Mouse (Mus musculus) left cerebral cortex, adult 9 months (tissue): ENCODE results near the gene Sgpl1.
A peak's percentile ranks its signal among the peaks of the same experiment; 100 is the strongest.
"Not testable (repeated sequence)": the region's sequence is repeated elsewhere in the genome, so short reads cannot be mapped to it uniquely, and the experiment has no call there.

Source experiments
- DNase-seq, 2 experiments: peaks; one replicate each; pipeline ENCODE4 v3.0.0; 2022; ENCODE audit warnings: low spot score in 2 of 2

Gene Sgpl1

DNA sequence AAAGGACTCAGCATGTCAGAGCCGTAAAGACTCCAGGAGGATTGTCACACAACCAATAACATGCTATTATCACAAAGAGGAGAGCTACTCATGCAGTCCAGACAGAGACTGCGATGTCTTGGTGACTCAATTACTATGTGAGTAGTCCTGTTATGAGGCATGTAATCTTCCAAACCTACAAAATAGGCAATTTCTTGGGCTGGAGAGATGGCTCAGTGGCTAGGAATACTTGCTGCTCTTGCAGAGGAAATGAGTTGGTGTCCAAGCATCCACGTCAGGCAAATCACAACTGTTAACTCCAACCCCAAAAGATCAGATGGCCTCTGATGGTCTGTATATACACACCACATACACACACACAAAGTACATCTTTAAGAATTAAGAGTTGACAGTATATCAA lies 8.1 kb upstream of the Sgpl1 start:
- no peak for DNase-seq

DNA sequence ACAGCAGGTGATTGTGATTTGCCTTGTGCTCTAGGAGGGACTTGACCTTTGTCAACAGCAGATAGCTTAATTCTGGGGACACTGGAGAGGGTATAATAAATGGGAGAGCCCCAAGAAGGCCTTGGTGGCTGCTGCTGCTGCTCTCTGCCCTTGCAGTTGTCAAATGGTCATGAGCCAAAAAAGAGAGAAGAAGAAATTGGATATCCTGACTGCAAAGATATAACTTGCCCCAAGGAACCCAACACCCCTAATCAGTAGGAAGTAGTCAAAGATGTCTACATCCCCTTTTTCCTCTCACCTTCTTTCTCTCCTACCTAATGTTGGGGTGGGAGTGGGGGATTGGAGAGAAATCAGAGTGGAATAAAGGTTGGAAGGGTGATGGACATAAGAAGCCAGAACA lies 4.6 kb upstream of the Sgpl1 start:
- DNase-seq, result no peak

DNA sequence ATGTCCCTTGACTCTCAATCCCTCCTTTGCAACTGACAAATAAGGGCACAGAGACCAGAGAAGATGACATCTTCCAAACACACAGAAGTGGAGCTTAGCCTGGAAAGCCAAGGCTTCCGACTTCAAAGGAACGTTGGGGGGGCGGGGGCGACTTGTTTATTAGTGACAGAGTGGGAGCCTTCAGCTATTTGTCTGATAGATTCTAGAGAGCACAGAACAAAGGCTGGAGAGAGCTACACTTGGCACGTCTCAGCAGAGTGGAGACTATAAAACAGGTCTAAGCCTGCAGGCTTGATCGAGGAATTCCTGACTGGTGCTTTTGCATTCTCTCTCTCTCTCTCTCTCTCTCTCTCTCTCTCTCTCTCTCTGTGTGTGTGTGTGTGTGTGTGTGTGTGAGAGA lies 3.1 kb upstream of the Sgpl1 start:
- DNase-seq, result no peak

DNA sequence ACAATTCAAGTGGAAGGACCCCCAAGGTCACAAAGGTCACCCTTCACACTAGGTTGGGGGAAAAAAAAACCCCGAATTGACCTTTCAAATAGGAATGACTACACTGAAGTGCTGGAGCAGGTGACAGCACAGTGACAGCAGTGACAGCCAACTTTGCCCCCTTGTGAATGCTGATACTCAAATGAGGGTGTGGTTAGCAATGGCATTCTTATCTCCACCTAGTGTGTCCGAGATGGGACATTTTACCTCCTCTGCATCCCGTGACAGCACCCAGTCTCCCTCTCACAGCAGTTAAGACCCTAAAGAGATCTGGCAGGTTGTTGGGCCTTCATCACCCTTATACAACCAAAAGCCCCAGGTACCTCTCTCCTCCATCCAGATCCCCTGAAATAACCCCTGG lies 2.0 kb upstream of the Sgpl1 start:
- no peak for DNase-seq

DNA sequence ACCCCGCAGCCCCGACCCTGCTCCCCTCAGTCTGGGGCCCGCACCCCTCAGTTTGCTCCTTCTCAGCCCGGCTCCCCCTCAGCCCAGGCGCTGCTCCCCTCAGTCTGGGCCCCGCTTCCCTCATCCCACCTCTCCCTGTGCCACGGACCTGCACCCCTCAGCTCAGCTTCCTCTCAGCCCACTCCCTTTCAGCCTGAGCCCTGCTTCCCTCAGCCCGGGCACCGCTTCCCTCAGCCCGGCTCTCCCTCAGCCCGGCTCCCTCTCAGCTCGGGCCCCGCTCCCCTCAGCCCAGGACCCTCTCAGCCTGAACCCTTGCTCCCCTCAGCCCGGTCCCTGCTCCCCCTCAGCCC lies 721 bp downstream of the Sgpl1 start:
- DNase-seq, result no peak

DNA sequence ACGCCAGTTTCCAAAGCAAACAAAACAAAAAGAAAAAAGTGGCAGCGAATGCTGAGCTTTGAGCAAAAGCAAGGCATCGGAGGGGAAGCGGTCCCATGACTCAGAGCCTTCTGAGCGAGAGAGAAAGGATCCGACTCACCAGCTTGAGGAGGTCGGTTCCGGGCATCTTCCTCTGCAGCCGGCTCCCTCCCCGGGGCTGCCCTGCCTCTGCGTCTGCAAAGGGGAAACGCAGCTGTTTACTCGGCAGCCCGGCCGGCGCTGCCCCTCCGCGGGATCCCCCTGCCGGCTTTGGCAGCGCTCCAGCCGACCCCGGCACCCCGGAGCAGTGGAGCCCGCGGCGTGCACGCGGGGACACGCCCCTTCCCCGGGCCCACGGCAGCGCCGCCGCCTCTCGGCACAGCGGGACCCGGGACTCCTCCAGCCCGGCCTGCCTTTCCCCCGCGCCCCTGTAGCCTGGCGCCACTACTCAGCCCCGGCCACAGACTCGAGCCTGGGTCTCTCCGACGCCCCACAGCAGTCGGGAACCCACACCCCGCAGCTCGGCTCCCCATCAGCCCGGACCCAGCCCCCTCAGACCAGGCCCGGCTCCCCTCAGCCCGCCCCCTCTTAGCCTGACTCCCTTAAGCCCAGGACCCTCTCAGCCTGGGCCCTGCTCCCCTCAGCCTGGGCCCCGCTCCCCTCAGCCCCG lies 1.2 kb downstream of the Sgpl1 start:
- peak in 1 of 2 experiments; percentile 37 for DNase-seq

DNA sequence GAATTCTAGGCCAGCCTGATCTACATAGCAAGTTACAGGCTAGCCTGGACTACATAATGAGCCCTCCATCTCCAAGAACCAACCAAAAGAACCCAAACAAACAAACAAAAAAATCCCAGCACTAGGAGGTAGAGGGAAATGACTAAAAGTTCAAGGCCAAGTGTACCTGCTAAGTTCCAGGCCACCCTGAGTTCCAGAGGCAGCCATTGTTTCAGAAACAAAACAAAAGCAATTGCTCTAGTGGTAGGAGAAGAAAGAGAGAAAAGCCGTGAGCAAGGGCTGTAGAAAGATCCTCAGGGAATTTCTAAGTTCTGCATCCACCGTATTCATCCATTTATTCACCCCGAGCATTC lies 1.8 kb downstream of the Sgpl1 start:
- no peak for DNase-seq

DNA sequence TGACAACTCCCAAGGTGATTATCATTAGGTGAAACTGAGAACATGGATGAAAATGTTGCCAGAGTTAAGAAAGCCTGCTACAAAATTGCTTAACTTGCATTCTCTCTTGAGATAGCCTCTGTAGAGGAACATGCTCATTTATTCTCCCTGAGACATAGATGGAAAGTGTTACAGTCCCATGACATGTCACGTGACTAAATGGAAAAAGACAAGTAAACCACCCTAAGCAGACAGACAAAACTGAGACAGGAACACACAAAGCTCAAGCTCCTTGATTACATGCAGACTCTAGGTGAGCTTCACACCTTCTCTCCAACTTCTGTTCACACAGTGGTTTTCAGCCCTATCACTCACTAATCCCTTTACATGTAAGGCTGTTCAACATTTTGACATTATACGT lies 4.2 kb downstream of the Sgpl1 start:
- DNase-seq, result no peak

DNA sequence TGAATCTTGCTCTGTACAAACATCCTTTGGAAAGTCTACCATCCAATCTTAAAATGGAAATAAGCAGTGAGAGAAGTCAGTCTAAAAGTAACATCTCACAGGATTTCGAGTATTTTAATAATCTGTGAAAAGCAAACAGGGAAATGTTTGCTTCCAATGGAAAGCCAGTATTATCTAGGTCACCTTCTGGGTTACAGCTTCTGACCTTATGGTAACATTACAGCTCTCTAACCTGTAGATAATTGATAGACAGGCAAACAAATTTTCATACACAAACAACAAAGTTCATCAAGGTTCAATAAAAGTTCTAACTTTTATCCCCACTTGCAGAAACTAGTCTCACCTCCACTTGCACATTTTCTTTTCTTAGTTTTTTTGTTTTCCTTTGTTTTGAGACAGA lies 9.9 kb downstream of the Sgpl1 start:
- no peak for DNase-seq

DNA sequence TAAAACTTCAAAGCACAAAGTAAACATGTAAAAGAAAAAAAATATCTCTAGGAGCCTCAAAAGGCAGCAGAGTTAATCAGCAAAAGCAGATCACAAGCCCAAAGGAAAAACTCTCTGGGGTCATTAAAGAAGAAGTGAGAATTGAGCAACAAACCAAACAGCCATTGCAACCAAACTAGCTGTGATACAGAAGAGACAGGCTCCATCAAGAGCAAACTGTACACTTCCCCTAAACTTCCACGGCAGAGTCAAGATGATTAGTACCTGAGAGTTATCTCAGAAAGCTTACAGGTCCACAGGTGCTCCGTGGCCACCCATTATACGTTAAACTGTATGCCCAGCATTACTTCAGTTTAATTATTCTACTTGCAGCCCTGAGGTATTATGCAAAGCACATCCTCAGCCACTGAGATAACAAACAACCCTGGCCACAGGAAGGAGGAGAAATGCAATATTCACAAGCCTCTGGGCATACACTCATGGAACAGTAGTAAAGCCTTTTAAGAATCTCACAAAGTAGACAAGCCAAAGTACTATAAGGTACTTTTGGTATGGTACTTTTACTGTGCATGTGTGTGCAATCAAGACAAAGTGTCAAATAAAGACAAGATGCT lies 12.2 kb downstream of the Sgpl1 start:
- DNase-seq, result no peak

DNA sequence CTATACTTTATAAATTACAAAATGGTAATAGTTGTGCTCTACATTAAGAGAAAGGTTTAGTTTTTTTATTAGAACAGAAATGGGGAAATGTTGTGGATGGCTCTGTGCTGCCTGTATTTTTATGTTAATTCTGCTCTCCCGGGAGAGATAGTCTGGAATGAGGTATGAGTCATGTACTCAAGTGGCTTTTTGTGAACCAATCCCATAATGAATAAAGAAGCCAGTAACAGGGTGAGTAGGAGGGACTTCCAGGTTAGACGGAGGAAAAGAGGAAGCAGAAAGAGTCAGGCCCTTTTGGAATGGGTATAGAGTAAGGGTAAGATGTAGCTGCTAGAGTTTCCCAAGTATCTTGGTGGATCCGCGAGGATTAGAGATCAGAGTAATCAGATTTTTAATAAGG lies 13.5 kb downstream of the Sgpl1 start:
- no peak for DNase-seq

DNA sequence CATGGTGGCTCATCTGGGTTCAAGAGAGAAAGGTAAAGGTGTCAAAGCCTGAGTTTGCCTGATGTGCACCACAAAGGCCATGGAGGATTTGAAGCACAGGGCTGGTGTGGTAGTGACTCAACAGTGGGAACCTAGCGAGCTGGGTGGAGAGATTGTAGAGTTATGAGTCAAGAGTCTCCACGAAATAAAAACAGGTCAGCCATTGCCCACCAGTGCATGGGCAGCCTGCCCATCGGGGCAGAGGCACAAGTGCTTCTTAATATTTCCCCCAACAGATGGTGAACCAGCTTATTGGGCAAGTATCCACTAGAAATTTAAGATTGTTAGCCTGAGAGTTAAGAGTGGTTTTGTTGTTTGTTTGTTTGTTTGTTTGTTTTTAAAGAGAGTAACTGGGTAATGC lies 16.5 kb downstream of the Sgpl1 start:
- DNase-seq, result no peak

DNA sequence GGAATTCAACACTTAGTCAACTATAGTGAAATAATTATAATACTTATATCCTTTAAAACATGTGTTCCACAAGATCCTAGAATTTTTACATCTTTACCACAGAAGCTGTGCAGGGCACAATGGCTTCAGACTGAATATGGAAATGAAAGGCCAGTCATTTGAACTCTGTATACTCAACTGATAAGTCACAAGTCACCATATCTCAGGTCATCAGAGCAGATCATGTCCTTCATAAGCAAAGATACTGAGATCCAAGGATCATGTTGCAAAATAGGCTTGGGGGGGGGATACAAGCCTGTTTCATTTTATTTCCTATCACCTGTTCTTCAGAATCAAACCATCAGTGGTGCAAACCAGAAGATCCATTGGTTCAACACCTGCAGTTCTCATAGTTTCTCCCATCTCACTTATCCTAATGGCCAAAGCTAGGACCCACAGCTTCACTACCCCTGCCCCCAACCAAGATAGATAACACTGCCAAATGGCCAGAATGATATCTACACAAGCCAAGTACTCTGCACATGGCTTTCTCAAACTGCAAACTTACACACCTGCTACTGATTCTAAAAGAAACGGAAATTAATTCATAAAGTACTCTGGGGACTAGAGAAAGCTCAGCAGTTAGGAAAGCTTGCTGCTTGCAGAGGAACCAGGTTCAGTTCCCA lies 18.7 kb downstream of the Sgpl1 start:
- no peak for DNase-seq

DNA sequence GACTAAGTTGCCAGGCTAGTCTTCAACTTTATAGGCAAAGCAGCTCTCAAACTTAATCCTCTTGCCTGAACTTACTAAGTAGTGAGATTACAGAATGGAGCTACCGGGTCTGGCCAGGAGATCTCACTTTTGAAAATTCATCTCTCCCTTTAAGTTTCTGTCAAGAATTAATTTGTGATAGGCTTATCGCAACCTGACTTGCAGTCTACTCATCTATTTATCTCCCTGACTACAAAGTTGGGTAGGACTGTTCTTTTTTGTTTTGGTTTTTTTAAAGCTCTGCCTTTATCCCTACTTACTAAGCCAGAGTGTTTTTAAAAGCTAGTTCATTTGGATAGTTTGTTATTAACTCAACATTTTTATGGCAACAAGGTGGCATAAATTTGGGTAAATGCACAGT lies 23.0 kb downstream of the Sgpl1 start:
- no peak for DNase-seq

DNA sequence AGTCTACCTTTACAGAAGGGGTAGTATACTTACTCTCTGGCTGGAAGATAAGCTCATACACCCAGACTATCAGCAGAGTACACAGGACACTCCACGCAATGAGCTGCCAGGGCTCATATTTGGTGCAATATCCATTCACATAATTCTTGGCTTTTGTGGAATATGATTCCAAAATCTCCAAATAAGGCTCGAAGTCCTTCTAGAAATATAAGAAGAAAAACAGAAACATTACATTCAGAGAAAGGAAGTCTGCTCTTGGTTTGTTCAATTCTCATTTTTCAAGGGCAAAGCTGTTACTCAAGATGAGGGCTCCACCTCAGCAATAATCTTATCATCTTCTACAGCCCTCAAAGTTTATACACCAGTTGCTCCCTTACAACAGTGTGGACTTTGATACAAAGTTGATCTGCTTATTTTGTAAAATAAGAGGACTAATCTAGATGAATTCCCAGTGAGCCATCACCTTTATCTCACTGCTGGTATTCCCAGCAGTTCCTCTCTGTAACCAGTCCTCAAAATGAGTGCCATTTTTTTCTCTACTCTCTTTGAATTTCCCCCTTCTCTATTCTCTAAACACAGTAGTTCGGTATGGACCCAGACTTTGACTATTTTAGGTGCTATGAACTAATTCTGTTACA lies 24.1 kb downstream of the Sgpl1 start:
- DNase-seq, result no peak

DNA sequence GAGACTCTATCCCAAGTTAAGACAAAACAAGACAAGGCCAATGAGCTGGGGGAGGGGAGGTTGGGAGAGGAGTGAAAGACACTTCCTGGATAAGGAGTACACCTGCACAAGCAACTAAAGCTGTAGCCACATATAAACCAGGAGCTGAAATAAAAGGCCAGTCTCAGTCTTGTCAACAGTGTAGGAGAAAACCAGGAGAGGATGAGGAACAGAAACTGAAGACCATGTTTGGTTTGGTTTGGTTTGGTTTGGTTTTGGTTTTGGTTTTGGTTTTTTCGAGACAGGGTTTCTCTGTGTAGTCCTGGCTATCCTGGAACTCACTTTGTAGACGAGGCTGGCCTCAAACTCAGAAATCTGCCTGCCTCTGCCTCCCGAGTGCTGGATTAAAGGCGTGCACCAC lies 25.8 kb downstream of the Sgpl1 start:
- not testable (repeated sequence) for DNase-seq

DNA sequence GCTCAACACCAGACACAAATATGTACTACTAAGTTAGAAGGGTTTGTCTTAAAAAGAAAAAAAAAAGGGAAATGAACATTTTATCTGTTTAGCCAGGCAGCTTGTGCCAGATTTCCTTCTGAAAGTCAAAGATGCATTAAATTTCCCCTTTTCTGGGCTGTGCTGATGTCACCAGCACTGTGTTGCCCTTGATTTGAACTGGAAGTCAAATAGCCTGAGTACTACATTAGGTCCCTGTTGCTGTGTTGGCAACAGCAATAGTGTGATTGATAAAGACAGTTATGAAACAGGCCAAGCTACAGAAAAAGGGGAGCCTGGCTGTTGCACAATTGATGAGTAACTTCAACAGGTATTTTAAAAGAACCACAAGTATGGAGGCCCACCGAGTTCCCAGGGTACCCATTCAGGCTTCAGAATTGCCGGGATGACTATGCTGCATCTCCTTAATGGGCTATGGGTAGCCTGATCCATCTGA lies 33.2 kb downstream of the Sgpl1 start:
- no peak for DNase-seq

DNA sequence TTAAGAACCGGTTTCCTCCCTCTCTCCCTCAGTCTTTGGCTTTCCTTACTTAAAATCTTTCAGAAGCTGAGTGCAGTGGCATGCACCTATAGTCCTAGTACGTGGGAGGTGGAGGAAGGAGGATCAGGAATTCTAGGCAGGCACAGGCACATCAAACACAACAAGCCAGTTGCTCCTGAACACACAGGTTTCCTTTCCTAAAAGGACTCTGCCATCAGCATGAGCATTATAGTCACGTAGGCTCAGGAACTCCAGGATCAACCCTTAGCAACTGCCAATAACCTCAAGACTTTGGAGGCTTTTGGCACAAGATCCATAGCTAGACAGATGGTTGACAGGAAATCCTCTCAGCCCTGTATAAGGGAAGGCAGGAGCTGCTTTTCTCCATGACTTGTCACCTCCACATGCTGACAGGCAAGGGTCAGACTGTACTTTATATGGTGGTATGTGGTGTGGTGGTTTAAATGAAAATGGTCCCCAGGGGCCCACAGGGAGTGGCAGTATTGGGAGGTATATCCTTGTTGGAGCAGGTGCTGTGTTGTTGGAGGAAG lies 43.9 kb downstream of the Sgpl1 start:
- no peak for DNase-seq

DNA sequence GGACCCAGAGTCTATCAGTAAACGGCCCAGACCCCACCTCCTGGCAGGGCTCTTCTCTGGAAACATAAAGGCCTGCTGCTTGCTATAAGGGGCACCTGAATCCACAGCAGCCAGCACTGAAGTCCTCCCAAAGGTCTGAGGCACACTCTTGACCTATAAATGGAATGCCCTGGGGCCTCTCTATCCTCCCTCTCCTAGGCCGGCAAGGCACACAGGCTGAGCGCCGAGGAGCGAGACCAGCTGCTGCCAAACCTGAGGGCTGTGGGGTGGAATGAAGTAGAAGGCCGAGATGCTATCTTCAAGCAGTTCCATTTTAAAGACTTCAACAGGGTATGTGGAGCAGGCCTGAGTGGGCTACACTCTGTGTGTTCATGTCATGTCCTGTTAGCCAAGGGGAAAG lies 55.6 kb downstream of the Sgpl1 start:
- no peak for DNase-seq

DNA sequence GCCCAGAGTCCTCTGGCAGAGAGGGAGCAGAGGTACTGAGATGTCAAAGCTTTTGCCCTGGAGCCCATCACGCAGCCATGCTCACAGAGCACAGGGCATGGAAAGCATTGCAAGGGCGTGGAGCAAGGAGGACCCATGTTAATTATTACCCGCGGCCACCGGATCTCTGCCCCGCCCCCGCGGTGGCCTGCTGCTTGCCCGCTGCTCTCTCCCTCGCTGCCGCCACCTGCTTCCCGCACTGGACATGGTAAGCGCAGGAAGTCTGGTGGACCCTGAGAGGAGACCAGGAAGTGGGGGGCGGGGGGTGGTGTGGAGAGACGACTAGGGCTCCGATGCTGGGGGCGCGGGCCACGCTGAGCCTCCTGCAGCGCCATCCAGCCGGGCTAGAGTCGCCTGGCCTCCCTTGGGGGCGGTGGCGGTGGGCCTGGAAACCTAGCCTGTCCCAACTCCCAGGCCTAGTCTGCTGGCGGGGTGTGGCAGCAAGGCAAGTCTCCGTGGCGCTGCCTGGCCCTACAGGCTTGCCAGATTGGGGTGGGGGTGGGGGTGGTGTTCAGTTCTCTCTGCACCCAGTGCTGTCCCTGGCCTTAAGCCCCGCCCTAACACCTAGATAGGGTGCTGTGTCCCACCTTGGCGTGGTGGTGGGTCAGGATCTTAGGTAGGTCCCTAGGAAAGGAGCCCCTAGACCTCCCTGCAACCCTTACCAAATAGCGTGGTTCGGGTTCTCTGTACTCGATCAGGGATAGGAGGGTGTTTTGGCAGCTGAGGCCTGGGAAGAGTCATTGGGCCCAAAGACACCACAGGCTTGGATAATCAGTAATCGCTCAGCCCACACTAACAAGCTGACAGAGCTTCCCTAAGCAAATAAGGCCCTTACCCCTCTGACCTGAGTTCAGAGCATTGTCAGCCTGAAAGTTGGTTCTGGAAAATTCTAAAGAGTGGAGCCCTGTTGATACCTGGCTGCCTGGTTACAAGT lies 58.0 kb downstream of the Sgpl1 start, which contains the start of gene Pcbd1:
Gene Pcbd1, plus strand, starts transcription at position 162 of the 973 bp plus-strand sequence.
- DNase-seq, result no peak

DNA sequence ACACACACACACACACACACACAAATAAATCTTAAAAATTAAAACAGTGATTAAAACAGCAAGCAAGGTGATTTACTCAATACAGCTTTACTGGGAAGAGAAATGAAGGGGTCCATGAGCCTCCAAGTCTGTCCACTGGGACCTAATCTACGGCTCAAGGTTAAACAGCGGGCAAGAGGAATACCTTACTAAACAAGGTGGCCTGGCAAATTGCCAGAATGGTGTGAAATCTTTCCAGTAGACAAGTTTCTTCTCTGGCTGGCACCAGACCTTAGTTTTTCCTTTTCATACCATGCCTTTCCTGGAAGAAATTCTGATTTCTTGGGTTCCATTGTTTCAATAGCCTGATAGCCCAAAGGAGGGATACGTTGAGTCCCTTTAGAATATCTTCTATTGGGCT lies 59.0 kb downstream of the Sgpl1 start:
- no peak for DNase-seq
